Mouse (Mus musculus) kidney, postnatal 10 days (tissue): Measurements from ENCODE around the gene Rpgrip1l.
A peak's percentile ranks its signal among the peaks of the same experiment; 100 is the strongest.

ENCODE experiments used
- DNase-seq: peaks from one replicate; pipeline ENCODE4 v3.0.0; 2021; ENCODE audit warnings: mixed read lengths

Rpgrip1l gene

GRCm38 (mm10) chr8:91312835-91313832 lies at the start of gene Rpgrip1l, which contains the start of gene Fto:
Gene Rpgrip1l, minus strand, starts transcription at chr8:91313262.
Gene Fto, plus strand, starts transcription at chr8:91313525.
- peak; percentile 98 for DNase-seq

GRCm38 (mm10) chr8:91360644-91361357 lies 47.7 kb upstream of the Rpgrip1l start:
- no peak for DNase-seq

DNA sequence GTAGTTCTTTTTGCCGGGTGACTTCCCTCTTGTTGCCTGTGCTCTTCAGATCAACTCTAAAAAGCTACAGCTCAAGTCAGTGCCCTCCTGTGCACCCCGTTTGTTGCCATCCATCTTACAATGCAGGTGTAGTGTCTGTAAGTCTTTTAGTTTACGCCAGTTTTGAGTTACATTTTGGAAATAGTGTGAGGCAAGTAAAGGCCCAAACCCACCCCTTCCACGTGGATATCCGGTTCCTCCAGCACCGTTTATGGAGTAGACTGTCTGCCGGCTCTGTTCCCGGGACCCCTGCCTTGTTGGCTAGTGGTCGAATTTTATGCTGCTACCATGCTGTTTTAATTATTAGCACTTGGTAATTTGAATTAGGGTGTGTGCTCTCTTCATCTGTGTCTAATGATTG lies 46.4 kb upstream of the Rpgrip1l start:
- no peak for DNase-seq

- DNase-seq, result no peak
Observed at GRCm38 (mm10) chr8:91358016-91358415, 45.0 kb upstream of the Rpgrip1l start.

DNA sequence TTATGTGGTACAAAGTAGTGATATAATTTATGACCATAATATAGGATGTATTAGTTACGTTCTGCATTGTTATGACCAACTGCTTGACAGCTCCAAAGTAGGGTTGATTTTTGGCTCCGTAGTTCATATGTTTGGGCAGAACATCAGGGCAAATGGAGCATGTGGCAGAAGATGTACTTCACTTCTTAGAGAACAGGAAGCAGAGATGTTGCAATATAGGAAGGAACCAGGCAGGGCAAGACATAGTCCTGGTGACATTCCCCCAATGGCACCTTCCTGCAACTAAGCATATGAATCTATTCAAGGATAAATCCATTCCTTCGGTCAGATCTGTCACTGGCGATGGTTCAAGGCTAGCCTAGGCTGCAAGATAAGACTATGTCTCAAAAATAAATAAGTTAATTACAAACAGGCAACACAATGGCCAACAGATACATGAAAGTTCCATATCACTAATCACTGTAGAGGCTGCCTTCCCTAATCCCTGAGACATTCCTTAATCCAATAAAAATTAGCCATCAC lies 44.5 kb upstream of the Rpgrip1l start:
- no peak for DNase-seq

- no peak for DNase-seq
Observed at GRCm38 (mm10) chr8:91355956-91356699, 43.1 kb upstream of the Rpgrip1l start.

DNA sequence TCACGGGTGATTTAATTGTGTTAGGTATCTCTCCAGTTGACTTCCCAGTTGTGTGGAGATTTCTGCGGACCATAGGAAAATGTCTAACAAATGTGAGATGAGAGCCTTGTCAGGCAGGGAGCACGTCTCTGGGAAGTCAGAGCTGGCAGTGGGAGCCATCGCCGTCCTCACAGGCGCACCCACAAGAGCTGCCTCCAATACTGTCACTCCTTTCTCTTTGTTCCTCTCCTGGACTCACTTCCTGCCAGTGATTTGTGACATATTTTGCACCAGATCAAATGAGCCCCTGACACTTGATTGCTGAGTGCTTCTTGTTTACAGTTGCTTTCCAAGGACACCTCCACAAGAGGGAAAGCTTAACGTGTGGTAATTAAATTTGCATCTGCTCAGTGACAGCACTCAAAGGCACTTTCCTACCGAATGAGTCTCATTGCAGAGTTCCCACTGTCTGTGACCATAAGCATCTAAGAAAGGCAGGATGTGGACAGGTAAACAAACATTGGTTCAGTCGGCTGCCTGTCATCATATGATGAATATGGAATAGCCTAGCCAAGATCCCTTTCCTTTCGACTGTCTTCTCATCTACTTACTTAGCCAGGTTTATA lies 42.3 kb upstream of the Rpgrip1l start:
- no peak for DNase-seq

GRCm38 (mm10) chr8:91353907-91354306 lies 40.8 kb upstream of the Rpgrip1l start:
- no peak for DNase-seq

DNA sequence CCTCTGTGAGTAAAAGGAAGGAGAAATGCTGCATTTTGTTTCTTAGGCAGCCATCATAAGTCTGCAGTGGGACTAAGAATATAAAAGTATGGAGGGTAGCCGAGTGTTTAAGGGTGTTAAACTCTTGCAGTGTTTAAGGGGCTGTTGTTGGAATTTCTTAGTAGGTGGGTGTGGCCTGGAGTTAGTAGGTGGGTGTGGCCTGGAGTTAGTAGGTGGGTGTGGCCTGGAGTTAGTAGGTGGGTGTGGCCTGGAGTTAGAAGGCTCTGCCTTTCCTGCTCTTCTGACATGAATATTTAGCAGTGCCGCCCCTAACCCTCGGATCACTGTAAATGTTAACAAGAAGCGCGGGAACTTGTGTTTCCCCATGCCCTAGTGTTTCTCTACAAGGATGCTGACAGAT lies 40.0 kb upstream of the Rpgrip1l start:
- no peak for DNase-seq

- no peak for DNase-seq
Observed at GRCm38 (mm10) chr8:91352598-91352997, 39.5 kb upstream of the Rpgrip1l start.

- no peak for DNase-seq
Observed at GRCm38 (mm10) chr8:91350628-91351027, 37.6 kb upstream of the Rpgrip1l start.

DNA sequence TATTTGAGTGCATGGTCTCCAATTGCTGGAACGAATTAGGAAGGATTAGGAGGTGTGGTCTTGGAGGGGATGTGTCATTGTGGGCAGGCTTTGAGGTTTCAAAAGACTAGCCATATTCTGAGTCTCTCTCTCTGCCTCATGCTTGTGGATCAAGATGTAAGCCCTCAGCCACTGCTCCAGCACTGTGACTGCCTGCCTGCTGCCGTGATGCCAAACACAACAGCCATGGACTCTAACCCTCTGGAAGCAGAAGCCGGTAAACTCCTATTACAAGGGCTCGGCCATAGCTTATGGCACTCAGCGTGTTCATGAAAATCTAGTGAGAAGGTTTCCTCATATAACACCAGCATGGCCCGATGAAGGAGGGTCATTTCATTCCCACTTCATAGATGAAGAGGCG lies 36.8 kb upstream of the Rpgrip1l start:
- no peak for DNase-seq

DNA sequence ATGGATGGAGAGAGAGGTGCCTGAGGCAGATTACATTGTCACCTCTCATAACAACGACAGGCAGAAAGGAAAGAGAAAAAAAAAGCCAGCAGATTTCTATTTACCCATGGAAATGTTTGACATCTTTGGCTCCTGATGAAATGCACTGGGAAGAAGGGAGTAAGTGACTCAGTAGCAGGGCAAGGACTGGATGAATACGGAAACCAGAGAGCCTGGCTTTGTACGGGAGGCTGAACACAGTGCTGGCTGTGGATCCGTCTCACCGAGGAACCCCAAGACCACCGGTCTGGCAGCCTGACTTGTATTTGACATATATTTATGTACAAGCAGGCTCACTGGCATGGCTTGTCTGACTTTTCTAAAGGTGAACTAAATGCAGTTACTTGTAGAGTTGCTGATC lies 34.5 kb upstream of the Rpgrip1l start:
- DNase-seq, result no peak

- no peak for DNase-seq
Observed at GRCm38 (mm10) chr8:91347146-91347545, 34.1 kb upstream of the Rpgrip1l start.

DNA sequence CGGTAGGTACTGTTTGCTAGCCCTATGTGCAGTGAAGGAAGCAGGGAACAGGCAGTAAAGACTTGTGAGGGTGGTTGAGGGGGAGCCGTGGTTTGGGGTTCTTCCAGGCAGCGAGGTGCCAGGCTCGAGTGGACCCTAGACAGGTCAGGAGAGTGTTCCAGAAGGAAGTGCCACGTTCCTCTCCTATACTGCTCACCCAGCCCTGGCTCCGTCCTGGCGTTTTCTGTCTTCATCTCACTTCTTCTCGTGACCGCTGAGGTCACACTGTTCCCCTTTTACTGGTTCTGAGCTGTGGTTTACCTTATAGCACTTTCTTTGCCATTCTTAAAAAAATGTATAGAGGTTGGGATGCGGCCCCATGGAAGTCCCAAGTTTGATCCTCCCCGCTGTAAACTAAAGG lies 31.6 kb upstream of the Rpgrip1l start:
- DNase-seq, result no peak

- DNase-seq, result no peak
Observed at GRCm38 (mm10) chr8:91342798-91343197, 29.7 kb upstream of the Rpgrip1l start.

- DNase-seq, result no peak
Observed at GRCm38 (mm10) chr8:91342196-91342595, 29.1 kb upstream of the Rpgrip1l start.

GRCm38 (mm10) chr8:91340746-91341145 lies 27.7 kb upstream of the Rpgrip1l start:
- no peak for DNase-seq

GRCm38 (mm10) chr8:91339651-91340050 lies 26.6 kb upstream of the Rpgrip1l start:
- DNase-seq, result no peak

DNA sequence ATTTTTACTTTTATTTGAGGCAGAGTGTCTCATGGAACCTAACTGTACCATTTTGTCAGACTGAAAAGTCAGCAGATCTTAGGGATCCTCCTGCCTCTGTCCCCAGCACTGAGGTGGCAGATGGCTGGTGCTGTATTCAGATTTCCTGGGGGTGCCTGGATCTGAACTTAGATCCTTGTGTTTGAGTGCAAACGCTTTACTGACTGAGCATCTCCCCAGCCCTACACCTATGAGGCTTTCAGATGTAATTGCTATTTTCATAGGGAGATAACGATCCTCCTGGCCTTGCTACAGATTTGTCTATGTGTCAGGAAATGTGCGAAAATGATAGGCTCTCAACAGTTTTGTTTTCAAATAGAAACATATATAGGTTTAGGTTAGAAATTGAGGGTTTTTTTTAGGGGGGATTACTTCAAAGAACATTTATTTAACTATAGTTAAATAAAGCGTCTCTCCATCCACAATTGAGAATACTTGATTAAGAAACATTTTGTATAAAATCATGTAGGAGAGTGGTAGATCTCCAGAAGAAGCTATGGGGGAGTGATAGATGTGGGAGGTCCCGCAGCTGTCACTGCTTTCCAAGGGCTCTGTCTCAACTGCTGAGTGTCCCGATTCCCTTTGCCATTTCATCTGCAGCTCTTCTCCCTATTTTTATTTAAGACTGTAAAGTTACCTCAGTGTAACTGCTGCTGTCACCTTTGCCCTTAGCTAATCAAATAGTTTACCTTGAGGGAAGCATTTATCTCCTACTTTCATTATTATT lies 25.5 kb upstream of the Rpgrip1l start:
- DNase-seq, result no peak

- no peak for DNase-seq
Observed at GRCm38 (mm10) chr8:91329461-91329850, 16.4 kb upstream of the Rpgrip1l start.

DNA sequence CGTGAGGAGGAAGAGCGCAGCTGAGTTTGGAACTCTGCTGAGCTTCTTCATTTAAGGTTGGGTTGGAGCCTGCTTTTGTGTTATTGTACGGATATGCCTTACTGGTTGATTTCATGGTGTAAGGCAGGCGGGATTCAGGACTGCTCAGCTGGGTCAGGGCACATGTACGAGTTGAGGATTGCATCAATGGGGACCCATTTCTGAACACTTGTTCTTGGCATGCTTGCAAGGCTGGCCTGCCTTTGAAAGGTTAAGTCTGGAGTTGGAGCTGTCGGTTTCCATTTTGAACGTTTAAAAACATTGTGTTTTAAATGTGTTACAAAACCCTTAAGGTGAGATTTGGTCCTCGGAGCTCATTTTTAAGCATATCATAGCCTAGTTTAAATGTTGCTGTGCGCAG lies 16.0 kb upstream of the Rpgrip1l start:
- DNase-seq, result no peak
